Mouse (Mus musculus) MEL (cell line): ENCODE measurements around the gene Ptma. TPM values are rescaled to one million over a fixed set of nuclear protein-coding genes. Genes with fewer than 3 reads are reported as not detected.

Experiments used
- DNase-seq: peaks from one replicate; pipeline ENCODE4 v3.0.0; 2011; ENCODE audit warnings: low read depth, low spot score
- H3K27ac ChIP-seq: 2 replicates; pipeline ENCODE4 v1.5.1; 2012; ENCODE audit warnings: low read depth, mild to moderate bottlenecking, control low read depth, low read length, moderate library complexity; ENCODE audit not compliant: control insufficient read depth
- H3K27me3 ChIP-seq, 2 experiments: fragments of 150-350 bp in 1 of 2; sonication (generic) in 1 of 2; 2 replicates each; pipeline ENCODE4 v1.6.1; 2012; ENCODE audit warnings: low read length in 2 of 2, mild to moderate bottlenecking in 2 of 2, improper control_type of control experiment in 1 of 2, moderate library complexity in 1 of 2; ENCODE audit not compliant: insufficient read depth in 2 of 2, control insufficient read depth in 1 of 2
- H3K36me3 ChIP-seq, 2 experiments: 2 replicates each; pipeline ENCODE4 v1.6.1; 2012 to 2014; ENCODE audit warnings: low read length in 2 of 2, improper control_type of control experiment in 1 of 2, inconsistent platforms in 1 of 2, mild to moderate bottlenecking in 1 of 2; ENCODE audit not compliant: insufficient read depth in 2 of 2, control insufficient read depth in 1 of 2
- H3K4me1 ChIP-seq, 2 experiments: fragments of 150-350 bp in 1 of 2; sonication (generic) in 1 of 2; 2 replicates each; pipeline ENCODE4 v1.6.1; 2012; ENCODE audit warnings: low read length in 2 of 2, improper control_type of control experiment in 1 of 2, mild to moderate bottlenecking in 1 of 2; ENCODE audit not compliant: insufficient read depth in 2 of 2, control insufficient read depth in 1 of 2
- H3K4me3 ChIP-seq, 2 experiments: fragments of 150-350 bp in 1 of 2; sonication (generic) in 1 of 2; 2 replicates each; pipeline ENCODE4 v1.5.1; 2012; ENCODE audit warnings: low read depth in 2 of 2, low read length in 2 of 2, mild to moderate bottlenecking in 2 of 2, moderate library complexity in 2 of 2, control low read depth in 1 of 2, improper control_type of control experiment in 1 of 2; ENCODE audit not compliant: control insufficient read depth in 1 of 2, insufficient read depth in 1 of 2
- H3K79me2 ChIP-seq: 2 replicates; pipeline ENCODE4 v1.6.1; 2012; ENCODE audit warnings: mild to moderate bottlenecking, low read length, moderate library complexity; ENCODE audit not compliant: control insufficient read depth, poor library complexity, insufficient read depth
- H3K9ac ChIP-seq: 2 replicates; pipeline ENCODE4 v1.6.1; 2012; ENCODE audit warnings: low read depth, mild to moderate bottlenecking, control low read depth, low read length, moderate library complexity; ENCODE audit not compliant: control insufficient read depth, poor library complexity, severe bottlenecking
- H3K9me3 ChIP-seq: fragments of 150-350 bp; sonication (generic); replicated peaks from 2 replicates; pipeline ENCODE4 v1.6.1; 2012; ENCODE audit warnings: mild to moderate bottlenecking, low read length, improper control_type of control experiment, moderate library complexity; ENCODE audit not compliant: insufficient read depth
- CHD1 ChIP-seq: IDR thresholded peaks from 2 replicates; pipeline ENCODE4 v1.6.1; 2012; ENCODE audit warnings: low read depth, mild to moderate bottlenecking, inconsistent platforms, low read length, improper control_type of control experiment
- CHD2 ChIP-seq: IDR thresholded peaks from 2 replicates; pipeline ENCODE4 v1.6.1; 2011; ENCODE audit warnings: low read length, improper control_type of control experiment
- CTCF ChIP-seq, 3 experiments: IDR thresholded peaks in 2 of 3; conservative IDR thresholded peaks in 1 of 3; 2 replicates each; pipeline ENCODE4 v1.5.1; 2011 to 2012; ENCODE audit warnings: low read length in 3 of 3, low read depth in 2 of 3, mild to moderate bottlenecking in 2 of 3, improper control_type of control experiment in 1 of 3, inconsistent platforms in 1 of 3, mixed read lengths in 1 of 3, moderate library complexity in 1 of 3; ENCODE audit not compliant: control insufficient read depth in 1 of 3, insufficient read depth in 1 of 3, poor library complexity in 1 of 3, severe bottlenecking in 1 of 3
- ELF1 ChIP-seq: IDR thresholded peaks from 2 replicates; pipeline ENCODE4 v1.6.1; 2014; ENCODE audit warnings: low read depth, mild to moderate bottlenecking, inconsistent platforms, low read length, improper control_type of control experiment, moderate library complexity
- ETS1 ChIP-seq: IDR thresholded peaks from 2 replicates; pipeline ENCODE4 v1.6.1; 2012; ENCODE audit warnings: low read depth, mild to moderate bottlenecking, inconsistent platforms, low read length, improper control_type of control experiment, moderate library complexity
- GATA1 ChIP-seq: IDR thresholded peaks from 2 replicates; pipeline ENCODE4 v1.6.1; 2011; ENCODE audit warnings: low read depth, low read length, improper control_type of control experiment
- HCFC1 ChIP-seq: IDR thresholded peaks from 2 replicates; pipeline ENCODE4 v1.6.1; 2012; ENCODE audit warnings: low read depth, mild to moderate bottlenecking, inconsistent platforms, low read length, improper control_type of control experiment, moderate library complexity
- NRF1 ChIP-seq: IDR thresholded peaks from 2 replicates; pipeline ENCODE4 v1.6.1; 2014; ENCODE audit warnings: low read depth, mild to moderate bottlenecking, inconsistent platforms, low read length, improper control_type of control experiment, moderate library complexity; ENCODE audit not compliant: poor library complexity, insufficient read depth, severe bottlenecking
- POLR2A ChIP-seq, 2 experiments: IDR thresholded peaks; 2 replicates each; pipeline ENCODE4 v1.6.1; 2011 to 2012; ENCODE audit warnings: low read length in 2 of 2, mild to moderate bottlenecking in 2 of 2, control low read depth in 1 of 2, improper control_type of control experiment in 1 of 2, low read depth in 1 of 2, moderate library complexity in 1 of 2; ENCODE audit not compliant: control insufficient read depth in 1 of 2, insufficient read depth in 1 of 2, poor library complexity in 1 of 2
- POLR2AphosphoS2 ChIP-seq: IDR thresholded peaks from 2 replicates; pipeline ENCODE4 v1.6.1; 2011; ENCODE audit warnings: low read length, improper control_type of control experiment
- POLR2AphosphoS5 ChIP-seq: IDR thresholded peaks from 2 replicates; pipeline ENCODE4 v1.6.1; 2012; ENCODE audit warnings: low read depth, borderline replicate concordance, mild to moderate bottlenecking, inconsistent platforms, low read length, moderate library complexity, mixed read lengths
- SIN3A ChIP-seq: IDR thresholded peaks from 2 replicates; pipeline ENCODE4 v1.6.1; 2012; ENCODE audit warnings: low read length, improper control_type of control experiment, inconsistent platforms
- SMC3 ChIP-seq: IDR thresholded peaks from 2 replicates; pipeline ENCODE4 v1.6.1; 2011; ENCODE audit warnings: low read depth, low read length, improper control_type of control experiment
- TCF12 ChIP-seq: IDR thresholded peaks from 2 replicates; pipeline ENCODE4 v1.6.1; 2014; ENCODE audit warnings: low read depth, mild to moderate bottlenecking, inconsistent platforms, low read length, improper control_type of control experiment, moderate library complexity
- UBTF ChIP-seq: IDR thresholded peaks from 2 replicates; pipeline ENCODE4 v1.6.1; 2012; ENCODE audit warnings: low read depth, mild to moderate bottlenecking, inconsistent platforms, low read length, improper control_type of control experiment, moderate library complexity, borderline replicate concordance; ENCODE audit not compliant: insufficient read depth
- USF1 ChIP-seq: IDR thresholded peaks from 2 replicates; pipeline ENCODE4 v1.6.1; 2014; ENCODE audit warnings: low read depth, mild to moderate bottlenecking, inconsistent platforms, low read length, improper control_type of control experiment, moderate library complexity
- USF2 ChIP-seq, 2 experiments: IDR thresholded peaks; 2 replicates each; pipeline ENCODE4 v1.6.1; 2011 to 2012; ENCODE audit warnings: improper control_type of control experiment in 2 of 2, low read length in 2 of 2, borderline replicate concordance in 1 of 2, inconsistent platforms in 1 of 2, low read depth in 1 of 2, mild to moderate bottlenecking in 1 of 2; ENCODE audit not compliant: insufficient read depth in 1 of 2
- ZKSCAN1 ChIP-seq: IDR thresholded peaks from 2 replicates; pipeline ENCODE4 v1.6.1; 2012; ENCODE audit warnings: low read depth, mild to moderate bottlenecking, inconsistent platforms, low read length, improper control_type of control experiment, moderate library complexity
- ZMIZ1 ChIP-seq: IDR thresholded peaks from 2 replicates; pipeline ENCODE4 v1.6.1; 2012; ENCODE audit warnings: low read depth, mild to moderate bottlenecking, inconsistent platforms, low read length, improper control_type of control experiment, moderate library complexity
- polyA plus RNA-seq, 2 experiments: library from polyadenylated mRNA; stranded (reverse) in 1 of 2; unstranded in 1 of 2; fragments of >175 nt in 1 of 2; fragments of >200 nt in 1 of 2; gene quantifications; 2 replicates each; pipeline versions ENCODE4 v1.2.1 to v1.2.4; 2012; ENCODE audit warnings: low replicate concordance in 2 of 2, low read depth in 1 of 2; ENCODE audit not compliant: insufficient read length in 2 of 2, insufficient read depth in 1 of 2, missing spikeins in 1 of 2
- total RNA-seq: library from RNA; depleted of rRNA; stranded (reverse); fragments of 300-350 nt; gene quantifications from 2 replicates; pipeline ENCODE4 v1.2.3, GENCODE M21; 2012

The Ptma gene
- total and polyA plus RNA-seq, 3 experiments = 2,419 to 4,891 (median 3,309) TPM

DNA sequence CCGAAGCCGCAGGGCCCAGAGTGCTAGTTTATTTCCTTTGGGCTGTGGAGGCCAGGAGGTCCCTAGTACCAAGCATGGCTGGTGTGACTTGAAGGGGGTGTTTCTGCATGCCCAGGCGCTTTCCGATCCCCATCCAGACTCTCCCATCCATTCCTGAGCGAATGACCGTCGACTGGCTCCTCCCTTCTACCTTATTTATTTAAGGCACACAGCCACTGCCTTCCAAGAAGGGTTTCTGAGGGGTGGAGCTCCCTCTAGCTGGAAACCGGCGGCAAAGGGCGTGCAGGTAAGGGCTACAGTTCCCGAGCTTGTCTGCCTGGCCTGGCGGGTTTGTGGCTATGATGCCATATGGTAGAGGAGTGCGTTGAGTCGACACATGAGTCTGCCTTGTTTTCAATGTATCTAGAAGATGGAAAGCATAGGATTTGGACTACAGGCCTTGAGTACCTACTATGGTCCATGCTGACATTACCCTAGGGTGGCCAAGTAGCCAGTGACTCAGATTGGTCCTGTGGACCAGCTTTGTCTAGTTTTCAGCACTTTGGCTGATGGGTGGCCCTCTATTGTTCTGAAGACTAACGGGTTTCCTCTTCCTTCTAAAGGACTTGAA lies 2.1 kb downstream of the Ptma start:
- H3K27ac ChIP-seq = peak overlapping the region; percentile 89
- H3K4me3 ChIP-seq = peak overlapping the region; percentile 67 to 96
- DNase-seq = peak; percentile 65
- H3K9ac ChIP-seq = peak overlapping the region; percentile 98
- H3K79me2 ChIP-seq = peaks cover 42% of the 10 kb centered on the region
- no peak; the same call in none of the 2 replicates for TF ChIP-seq SIN3A
- peak in 1 of 2 experiments; percentile 35; a peak in 2 of 4 replicates for TF ChIP-seq POLR2A (IDR thresholded peaks at IDR 0.05; ENCODE audit: control insufficient read depth in 1 of 2, insufficient read depth in 1 of 2, low read depth in 1 of 2, low read length in 2 of 2, poor library complexity in 1 of 2)
- no peak for TF ChIP-seq TCF12
- no peak; the same call in none of the 2 replicates for TF ChIP-seq CHD1
- no peak for TF ChIP-seq UBTF
- TF ChIP-seq POLR2AphosphoS2 = peak; percentile 22; the same call in 1 of the 2 replicates
- TF ChIP-seq CHD2 = no peak
- no peak for TF ChIP-seq ZMIZ1
- TF ChIP-seq USF1 = no peak
- no peak; the same call in 1 of the 2 replicates for TF ChIP-seq POLR2AphosphoS5
- TF ChIP-seq SMC3 = no peak
- TF ChIP-seq CTCF (IDR thresholded peaks at IDR 0.05 in 2 of 3, conservative IDR thresholded peaks at IDR 0.05 in 1 of 3; ENCODE audit: control insufficient read depth in 1 of 3, insufficient read depth in 1 of 3, low read depth in 2 of 3, low read length in 3 of 3, poor library complexity in 1 of 3, severe bottlenecking in 1 of 3) = peak in 2 of 3 experiments; percentile 7 to 30; a peak in 2 of 6 replicates
- no peaks in the 10 kb centered on the region for H3K9me3 ChIP-seq
- H3K36me3 ChIP-seq = peaks cover 2 to 21% of the 10 kb centered on the region in 2 experiments
- H3K4me1 ChIP-seq = peaks cover 3 to 21% of the 10 kb centered on the region in 2 experiments; a peak in 3 of 4 replicates
- H3K27me3 ChIP-seq = no peaks in the 10 kb centered on the region

GRCm38 (mm10) chr1:86529590-86529989 lies 3.1 kb downstream of the Ptma start:
- Histone ChIP-seq H3K27ac (peak overlapping the region; percentile 89), H3K4me3 (peak overlapping the region; percentile 67 to 96), H3K4me1 (peaks cover 0 to 15% of the 10 kb centered on the region in 2 experiments; a peak in 2 of 4 replicates), H3K79me2 (peaks cover 42% of the 10 kb centered on the region), H3K9ac (peak overlapping the region; percentile 98), H3K36me3 (peaks cover 2 to 16% of the 10 kb centered on the region in 2 experiments), H3K27me3 (no peaks in the 10 kb centered on the region), H3K9me3 (no peaks in the 10 kb centered on the region)
- no peak for DNase-seq
- TF ChIP-seq USF2 (IDR thresholded peaks at IDR 0.05; ENCODE audit: borderline replicate concordance in 1 of 2, insufficient read depth in 1 of 2, low read depth in 1 of 2, low read length in 2 of 2) (no peak), ZMIZ1 (no peak), ELF1 (no peak), ETS1 (no peak), CHD2 (no peak), GATA1 (no peak), ZKSCAN1 (no peak), CHD1 (no peak; the same call in 1 of the 2 replicates), HCFC1 (no peak), NRF1 (no peak), SIN3A (no peak)
